Mouse (Mus musculus) stomach, embryonic 16.5 days (tissue): Measurements from ENCODE around the gene Tex30. TPM values are rescaled to one million over a fixed set of nuclear protein-coding genes. Genes with fewer than 3 reads are reported as not detected.

Experiments used
- ATAC-seq: fragments of 200-750 bp; cut with Nextera tagmentation; 2 replicates; pipeline ENCODE4 v1.8.0; 2017; ENCODE audit warnings: moderate number of reproducible peaks, moderate TSS enrichment; ENCODE audit not compliant: insufficient read depth, low FRiP score
- H3K27ac ChIP-seq: fragments of 300-500 bp; sonication (generic); 2 replicates; pipeline ENCODE4 v1.5.1; 2014; ENCODE audit warnings: low read length
- H3K27me3 ChIP-seq: fragments of 300-500 bp; sonication (generic); 2 replicates; pipeline ENCODE4 v1.6.1; 2014; ENCODE audit warnings: low read length, control low read depth, mixed read lengths; ENCODE audit not compliant: control insufficient read depth, insufficient read depth
- H3K36me3 ChIP-seq: fragments of 300-500 bp; sonication (generic); 2 replicates; pipeline ENCODE4 v1.6.1; 2014; ENCODE audit warnings: low read length; ENCODE audit not compliant: control insufficient read depth, insufficient read depth
- H3K4me1 ChIP-seq: fragments of 300-500 bp; sonication (generic); 2 replicates; pipeline ENCODE4 v1.6.1; 2014; ENCODE audit warnings: low read length, control low read depth, mixed read lengths; ENCODE audit not compliant: control insufficient read depth, insufficient read depth
- H3K4me2 ChIP-seq: fragments of 300-500 bp; sonication (generic); 2 replicates; pipeline ENCODE4 v1.6.1; 2014; ENCODE audit warnings: low read depth, low read length, mixed read lengths
- H3K4me3 ChIP-seq: fragments of 300-500 bp; sonication (generic); replicated peaks from 2 replicates; pipeline ENCODE4 v1.5.1; 2014; ENCODE audit warnings: mild to moderate bottlenecking, low read length
- H3K9ac ChIP-seq: fragments of 300-500 bp; sonication (generic); 2 replicates; pipeline ENCODE4 v1.6.1; 2014; ENCODE audit warnings: low read length
- H3K9me3 ChIP-seq: fragments of 300-500 bp; sonication (generic); replicated peaks from 2 replicates; pipeline ENCODE4 v1.6.1; 2016; ENCODE audit warnings: low read length, control low read depth; ENCODE audit not compliant: control insufficient read depth
- WGBS: fragments of 180-500 bp; shearing (Covaris S2); extraction: QIAGEN DNeasy Blood & Tissue Kit; methylation state at CpG from one replicate; pipeline ENCODE4 v1.1.7; 2014; 5-methylcytosine and 5-hydroxymethylcytosine counted together
- polyA plus RNA-seq: library from polyadenylated mRNA; unstranded; fragments of >200 nt; fragmentation: Nextera tagmentation; extraction: Ambion mirVana; gene quantifications from 2 replicates; pipeline ENCODE4 v1.2.1, GENCODE M21; 2015

Gene Tex30
- 62.7 and 66.0 TPM in 2 replicates for polyA plus RNA-seq

DNA sequence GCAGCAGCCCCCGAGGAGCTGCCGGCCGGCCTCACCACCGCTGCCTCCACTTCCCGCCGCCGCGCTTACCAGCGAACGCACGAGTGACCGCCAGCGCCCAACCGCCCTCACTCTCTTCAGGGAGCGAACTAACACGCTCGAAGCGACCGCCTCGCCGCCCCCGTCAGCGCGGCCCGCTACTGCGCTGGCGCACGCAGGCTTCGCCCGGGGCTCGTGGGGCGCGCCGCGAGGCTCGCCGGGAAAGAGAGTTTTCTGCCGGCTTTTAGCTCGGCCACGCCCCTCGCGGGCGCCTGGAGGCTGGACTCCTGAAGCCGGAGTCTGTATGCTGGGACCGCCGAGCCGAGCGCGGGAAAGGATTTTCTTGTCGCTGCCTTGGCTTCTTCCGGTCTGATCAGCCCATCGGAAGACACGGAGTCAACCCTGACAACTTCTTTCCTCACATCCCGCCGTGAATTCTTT, at the start of gene Tex30:
TSS of gene Tex30 (minus strand) at position 183 of the 459 bp plus-strand sequence.
- WGBS = under 1% methylated on average over 55 of the region's 55 CpGs
- Histone ChIP-seq H3K36me3 (0 out of 2 replicates have a peak, but pooled peaks cover 3% of the 10 kb centered on the region), H3K9me3 (no peaks in the 10 kb centered on the region), H3K27ac (peak within 1 kb of the TSS; percentile 93), H3K9ac (peak within 1 kb of the TSS; percentile 87), H3K4me2 (peak within 1 kb of the TSS; percentile 65), H3K27me3 (no peaks in the 10 kb centered on the region), H3K4me1 (peaks cover 6% of the 10 kb centered on the region), H3K4me3 (peak within 1 kb of the TSS; percentile 90)
- peak; percentile 98 for ATAC-seq

DNA sequence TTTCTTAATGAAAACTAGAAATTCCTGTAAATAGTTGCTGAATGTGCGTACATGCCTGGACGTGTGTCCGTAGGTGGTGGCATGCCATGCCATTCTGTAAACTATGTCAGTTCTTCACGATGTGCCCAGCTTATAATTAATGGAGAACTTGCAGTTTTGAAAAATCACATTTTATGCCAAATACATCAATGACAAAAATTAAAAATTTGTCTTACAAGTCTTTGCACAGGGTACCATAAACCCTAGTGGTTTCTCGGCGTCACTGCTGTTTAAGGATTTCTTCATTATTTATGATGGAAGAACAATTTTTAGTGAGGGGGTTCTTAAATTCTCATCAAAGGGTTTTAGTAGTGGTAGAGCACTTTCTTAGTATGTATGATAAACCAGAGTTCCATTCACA, 46.5 kb upstream of the Tex30 start:
- Histone ChIP-seq H3K27ac (peak overlapping the region; percentile 85), H3K4me1 (peaks cover 6% of the 10 kb centered on the region; the same call in 1 of the 2 replicates), H3K36me3 (0 out of 2 replicates have a peak, but pooled peaks cover 3% of the 10 kb centered on the region), H3K4me2 (peak overlapping the region; percentile 56), H3K9ac (peak overlapping the region; percentile 76), H3K4me3 (peak overlapping the region; percentile 63), H3K27me3 (no peaks in the 10 kb centered on the region), H3K9me3 (no peaks in the 10 kb centered on the region)
- WGBS = 20% methylated on average over 6 of the region's 6 CpGs
- no peak for ATAC-seq

DNA sequence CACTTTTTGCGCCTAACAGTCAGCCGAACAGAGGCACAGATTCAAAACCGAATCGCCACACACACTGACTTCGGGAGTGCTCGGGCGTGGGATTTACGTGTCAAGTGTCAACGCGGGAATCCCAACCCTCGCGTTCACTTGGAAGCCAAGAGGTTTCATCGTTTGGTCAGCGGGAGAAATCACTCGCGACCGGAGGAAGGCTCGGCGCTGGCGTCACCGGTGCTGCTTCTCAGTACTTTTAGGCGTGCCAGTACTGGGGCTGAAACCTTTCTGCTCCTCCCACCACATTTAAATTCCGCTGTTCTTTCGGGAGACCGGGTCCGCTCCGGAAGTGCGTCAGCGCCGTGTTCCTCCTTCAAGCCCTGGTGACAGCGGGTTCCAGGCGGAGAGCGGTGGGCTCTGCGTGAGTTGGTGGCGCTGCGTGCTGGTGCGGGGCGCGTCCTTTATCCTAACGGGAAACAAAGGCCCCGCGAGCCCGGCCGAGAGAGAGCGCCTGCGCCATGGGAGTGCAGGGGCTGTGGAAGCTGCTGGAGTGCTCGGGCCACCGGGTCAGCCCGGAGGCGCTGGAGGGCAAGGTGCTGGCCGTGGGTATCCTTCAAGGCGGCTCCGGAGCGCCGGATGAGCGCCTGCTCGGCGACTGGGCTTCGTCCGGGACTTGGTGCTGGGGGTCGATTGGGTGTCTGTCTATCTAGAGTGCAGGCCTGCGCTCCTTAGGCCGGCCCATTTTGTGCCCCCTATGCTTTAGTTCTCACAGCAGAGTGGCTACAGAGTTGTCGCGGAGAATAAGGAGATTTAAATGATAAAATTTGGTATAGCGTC, 45.5 kb upstream of the Tex30 start, which contains the start of gene Ercc5:
TSS of gene Ercc5 (plus strand) at position 182 of the 819 bp plus-strand sequence.
- peak within 1 kb of the TSS; percentile 63 for H3K4me3 ChIP-seq
- H3K9me3 ChIP-seq = no peaks in the 10 kb centered on the region
- peak; percentile 96 for ATAC-seq
- peaks cover 9% of the 10 kb centered on the region; the same call in 1 of the 2 replicates for H3K36me3 ChIP-seq
- H3K27me3 ChIP-seq = no peaks in the 10 kb centered on the region
- H3K4me1 ChIP-seq = peaks cover 6% of the 10 kb centered on the region; the same call in 1 of the 2 replicates
- H3K27ac ChIP-seq = peak within 1 kb of the TSS; percentile 85
- H3K4me2 ChIP-seq = peak within 1 kb of the TSS; percentile 56
- peak within 1 kb of the TSS; percentile 76 for H3K9ac ChIP-seq
- under 1% methylated on average over 66 of the region's 66 CpGs for WGBS

DNA sequence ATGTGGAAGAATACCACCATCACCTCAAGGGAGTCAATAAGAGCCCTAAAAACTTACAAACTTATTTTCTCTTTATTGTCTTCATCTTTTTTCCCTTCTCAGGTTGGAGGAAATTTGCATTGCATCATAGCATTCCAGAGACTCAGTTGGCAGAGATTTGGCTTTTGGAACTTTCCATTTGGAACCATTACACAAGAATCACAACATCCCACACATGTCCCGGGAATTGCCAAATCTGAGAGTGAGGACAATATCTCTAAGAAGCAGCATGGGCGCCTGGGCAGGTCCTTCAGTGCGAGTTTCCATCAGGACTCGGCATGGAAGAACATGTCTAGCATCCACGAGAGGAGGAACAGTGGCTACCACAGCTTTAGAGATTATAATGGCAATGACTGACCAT, 40.5 kb upstream of the Tex30 start:
- Histone ChIP-seq H3K9me3 (no peaks in the 10 kb centered on the region), H3K9ac (no peak overlapping the region), H3K27ac (no peak overlapping the region), H3K4me3 (no peak overlapping the region), H3K36me3 (peaks cover 12% of the 10 kb centered on the region), H3K4me2 (no peak overlapping the region), H3K4me1 (0 out of 2 replicates have a peak, but pooled peaks cover 2% of the 10 kb centered on the region), H3K27me3 (no peaks in the 10 kb centered on the region)
- ATAC-seq = no peak
- WGBS = 87% methylated on average over 5 of the region's 5 CpGs

DNA sequence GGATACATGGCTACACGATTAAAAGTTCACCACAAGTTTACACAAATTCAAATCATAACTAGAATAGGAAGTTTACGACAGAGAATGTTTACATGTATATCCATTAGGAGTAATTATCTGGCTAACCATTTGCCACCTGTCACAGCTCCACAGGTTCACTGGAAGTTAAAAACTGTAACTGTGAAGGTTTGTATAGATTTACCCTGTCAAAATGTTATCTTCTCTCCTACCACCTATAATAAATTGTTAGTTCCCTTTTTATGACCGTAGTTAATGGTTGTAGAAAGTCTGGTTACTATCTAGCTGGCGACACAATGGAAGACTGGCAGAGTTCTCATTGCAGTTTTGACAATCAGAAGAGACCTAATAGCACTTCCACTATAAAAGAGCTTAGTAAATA, 38.0 kb upstream of the Tex30 start:
- Histone ChIP-seq H3K4me1 (no peaks in the 10 kb centered on the region), H3K9ac (no peak overlapping the region), H3K27ac (no peak overlapping the region), H3K9me3 (no peaks in the 10 kb centered on the region), H3K36me3 (peaks cover 13% of the 10 kb centered on the region), H3K27me3 (no peaks in the 10 kb centered on the region), H3K4me3 (no peak overlapping the region), H3K4me2 (no peak overlapping the region)
- no peak for ATAC-seq
- WGBS = 36% methylated on average over 4 of the region's 4 CpGs

DNA sequence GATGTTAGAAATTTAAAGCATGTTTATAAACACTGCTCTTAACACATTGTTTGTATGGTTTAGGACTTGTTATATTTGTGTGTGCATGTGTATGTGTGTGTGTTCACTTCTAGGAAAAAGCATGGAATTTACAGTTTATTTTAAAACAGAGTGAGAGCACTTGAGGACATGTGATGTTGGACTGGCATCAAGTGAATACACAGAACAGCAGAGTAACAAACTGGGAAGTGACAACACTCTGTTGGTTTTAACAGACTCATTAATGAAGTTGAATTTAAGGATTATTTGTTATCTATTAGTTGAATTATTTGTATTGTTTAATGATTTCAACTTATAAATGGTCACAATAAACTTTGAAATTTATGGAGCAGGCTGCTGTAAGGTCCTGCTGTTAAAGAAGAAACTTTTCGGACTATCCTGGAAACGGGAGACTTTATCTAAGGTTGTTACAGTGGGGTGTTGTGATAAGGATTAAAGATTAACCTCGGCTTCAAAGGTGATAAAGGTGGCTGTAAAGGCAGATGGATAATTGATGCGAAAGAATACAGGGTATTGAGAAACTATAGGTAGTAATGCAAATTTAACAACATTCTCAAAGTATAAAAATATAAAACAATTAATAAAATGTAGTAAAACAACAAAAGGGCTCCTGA, 27.8 kb upstream of the Tex30 start:
- Histone ChIP-seq H3K4me2 (no peak overlapping the region), H3K27me3 (no peaks in the 10 kb centered on the region), H3K9ac (no peak overlapping the region), H3K9me3 (no peaks in the 10 kb centered on the region), H3K27ac (no peak overlapping the region), H3K36me3 (peaks cover 11% of the 10 kb centered on the region; the same call in 1 of the 2 replicates), H3K4me1 (no peaks in the 10 kb centered on the region), H3K4me3 (no peak overlapping the region)
- ATAC-seq = no peak
- 61% methylated on average over 4 of the region's 4 CpGs for WGBS

DNA sequence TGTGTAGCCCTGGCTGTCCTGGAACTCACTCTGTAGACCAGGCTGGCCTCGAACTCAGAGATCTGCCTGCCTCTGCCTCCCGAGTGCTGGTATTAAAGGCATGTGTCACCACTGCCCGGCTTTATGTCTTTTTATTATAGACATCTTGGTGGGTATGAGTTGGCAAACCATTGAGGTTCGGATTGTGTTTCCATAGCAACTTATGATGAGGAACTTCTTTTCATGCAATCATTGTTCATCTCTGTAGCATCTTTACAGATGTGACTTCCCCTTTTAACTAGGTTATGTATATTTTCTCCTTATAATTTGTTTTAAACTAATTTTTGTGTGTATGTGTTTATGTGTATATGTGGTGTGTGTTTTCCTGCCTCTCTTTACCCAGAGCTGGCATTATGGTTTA, 23.3 kb upstream of the Tex30 start:
- H3K36me3 ChIP-seq = 0 out of 2 replicates have a peak, but pooled peaks cover 8% of the 10 kb centered on the region
- H3K4me1 ChIP-seq = no peaks in the 10 kb centered on the region
- 94% methylated on average over 4 of the region's 4 CpGs for WGBS
- H3K27ac ChIP-seq = no peak overlapping the region
- no peaks in the 10 kb centered on the region for H3K27me3 ChIP-seq
- ATAC-seq = no peak
- no peak overlapping the region for H3K4me2 ChIP-seq
- no peak overlapping the region for H3K9ac ChIP-seq
- no peak overlapping the region for H3K4me3 ChIP-seq
- no peaks in the 10 kb centered on the region for H3K9me3 ChIP-seq

DNA sequence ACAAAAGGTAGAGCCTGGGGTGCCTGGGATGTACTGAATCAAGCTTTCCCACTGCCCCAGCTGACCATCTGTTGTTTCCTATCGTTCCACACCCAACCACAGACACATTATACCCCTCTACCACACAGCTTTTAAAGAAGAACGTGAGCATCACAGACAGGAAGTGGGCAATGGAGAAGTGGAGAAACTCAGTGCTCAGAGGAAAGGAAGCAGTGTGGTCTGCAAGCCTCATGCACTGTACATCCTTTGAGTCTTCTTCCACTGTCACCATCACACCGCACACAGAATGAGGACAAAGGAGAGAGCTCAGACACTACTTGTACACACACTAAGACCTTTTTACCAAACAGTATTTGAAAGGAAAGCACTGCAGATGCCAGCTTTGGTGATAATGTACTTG, 20.0 kb upstream of the Tex30 start:
- Histone ChIP-seq H3K27ac (no peak overlapping the region), H3K4me1 (peaks cover 6% of the 10 kb centered on the region), H3K9me3 (no peaks in the 10 kb centered on the region), H3K36me3 (0 out of 2 replicates have a peak, but pooled peaks cover 8% of the 10 kb centered on the region), H3K4me3 (no peak overlapping the region), H3K4me2 (no peak overlapping the region), H3K9ac (no peak overlapping the region), H3K27me3 (no peaks in the 10 kb centered on the region)
- WGBS = 70% methylated on average over 3 of the region's 3 CpGs
- no peak for ATAC-seq

DNA sequence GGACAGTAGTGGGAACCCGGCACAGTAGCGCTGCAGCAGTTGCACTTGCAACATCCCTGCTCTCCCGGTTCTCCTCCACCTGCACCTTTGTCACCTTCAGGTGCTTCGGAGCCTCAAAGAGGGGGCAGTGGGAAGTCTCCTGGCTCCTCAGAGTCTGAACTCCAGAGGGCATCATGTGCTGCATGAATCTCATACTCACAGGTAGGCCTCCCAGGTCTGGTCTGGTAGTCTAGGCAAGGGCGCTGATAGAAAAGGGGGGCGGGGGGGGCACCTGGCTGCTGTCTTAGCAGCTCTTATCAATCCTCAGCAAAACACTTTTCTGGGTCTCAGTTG, 17.8 kb upstream of the Tex30 start:
- peak overlapping the region; percentile 85 for H3K4me3 ChIP-seq
- WGBS = 7% methylated on average over 6 of the region's 6 CpGs
- H3K27me3 ChIP-seq = no peaks in the 10 kb centered on the region
- H3K36me3 ChIP-seq = peaks cover 5% of the 10 kb centered on the region; the same call in 1 of the 2 replicates
- peaks cover 6% of the 10 kb centered on the region for H3K4me1 ChIP-seq
- no peaks in the 10 kb centered on the region for H3K9me3 ChIP-seq
- peak overlapping the region; percentile 98 for H3K27ac ChIP-seq
- H3K4me2 ChIP-seq = peak overlapping the region; percentile 84
- ATAC-seq = peak; percentile 12; the same call in 1 of the 2 replicates
- H3K9ac ChIP-seq = peak overlapping the region; percentile 90
